Mouse (Mus musculus) MEL (cell line): ENCODE measurements around the gene Cd59a. TPM values are rescaled to one million over a fixed set of nuclear protein-coding genes. Genes with fewer than 3 reads are reported as not detected.
"Not testable (repeated sequence)": the region's sequence is repeated elsewhere in the genome, so short reads cannot be mapped to it uniquely, and the experiment has no call there.

Source experiments
- DNase-seq: peaks from one replicate; pipeline ENCODE4 v3.0.0; 2011; ENCODE audit warnings: low read depth, low spot score
- H3K27ac ChIP-seq: 2 replicates; pipeline ENCODE4 v1.5.1; 2012; ENCODE audit warnings: low read depth, mild to moderate bottlenecking, control low read depth, low read length, moderate library complexity; ENCODE audit not compliant: control insufficient read depth
- H3K27me3 ChIP-seq, 2 experiments: fragments of 150-350 bp in 1 of 2; sonication (generic) in 1 of 2; 2 replicates each; pipeline ENCODE4 v1.6.1; 2012; ENCODE audit warnings: low read length in 2 of 2, mild to moderate bottlenecking in 2 of 2, improper control_type of control experiment in 1 of 2, moderate library complexity in 1 of 2; ENCODE audit not compliant: insufficient read depth in 2 of 2, control insufficient read depth in 1 of 2
- H3K36me3 ChIP-seq, 2 experiments: 2 replicates each; pipeline ENCODE4 v1.6.1; 2012 to 2014; ENCODE audit warnings: low read length in 2 of 2, improper control_type of control experiment in 1 of 2, inconsistent platforms in 1 of 2, mild to moderate bottlenecking in 1 of 2; ENCODE audit not compliant: insufficient read depth in 2 of 2, control insufficient read depth in 1 of 2
- H3K4me1 ChIP-seq, 2 experiments: fragments of 150-350 bp in 1 of 2; sonication (generic) in 1 of 2; 2 replicates each; pipeline ENCODE4 v1.6.1; 2012; ENCODE audit warnings: low read length in 2 of 2, improper control_type of control experiment in 1 of 2, mild to moderate bottlenecking in 1 of 2; ENCODE audit not compliant: insufficient read depth in 2 of 2, control insufficient read depth in 1 of 2
- H3K4me3 ChIP-seq, 2 experiments: fragments of 150-350 bp in 1 of 2; sonication (generic) in 1 of 2; 2 replicates each; pipeline ENCODE4 v1.5.1; 2012; ENCODE audit warnings: low read depth in 2 of 2, low read length in 2 of 2, mild to moderate bottlenecking in 2 of 2, moderate library complexity in 2 of 2, control low read depth in 1 of 2, improper control_type of control experiment in 1 of 2; ENCODE audit not compliant: control insufficient read depth in 1 of 2, insufficient read depth in 1 of 2
- H3K79me2 ChIP-seq: 2 replicates; pipeline ENCODE4 v1.6.1; 2012; ENCODE audit warnings: mild to moderate bottlenecking, low read length, moderate library complexity; ENCODE audit not compliant: control insufficient read depth, poor library complexity, insufficient read depth
- H3K9ac ChIP-seq: 2 replicates; pipeline ENCODE4 v1.6.1; 2012; ENCODE audit warnings: low read depth, mild to moderate bottlenecking, control low read depth, low read length, moderate library complexity; ENCODE audit not compliant: control insufficient read depth, poor library complexity, severe bottlenecking
- H3K9me3 ChIP-seq: fragments of 150-350 bp; sonication (generic); replicated peaks from 2 replicates; pipeline ENCODE4 v1.6.1; 2012; ENCODE audit warnings: mild to moderate bottlenecking, low read length, improper control_type of control experiment, moderate library complexity; ENCODE audit not compliant: insufficient read depth
- CHD1 ChIP-seq: IDR thresholded peaks from 2 replicates; pipeline ENCODE4 v1.6.1; 2012; ENCODE audit warnings: low read depth, mild to moderate bottlenecking, inconsistent platforms, low read length, improper control_type of control experiment
- EP300 ChIP-seq, 2 experiments: IDR thresholded peaks; 2 replicates each; pipeline ENCODE4 v1.6.1; 2011; ENCODE audit warnings: improper control_type of control experiment in 2 of 2, low read length in 2 of 2, low read depth in 1 of 2, mild to moderate bottlenecking in 1 of 2
- ETS1 ChIP-seq: IDR thresholded peaks from 2 replicates; pipeline ENCODE4 v1.6.1; 2012; ENCODE audit warnings: low read depth, mild to moderate bottlenecking, inconsistent platforms, low read length, improper control_type of control experiment, moderate library complexity
- GABPA ChIP-seq: IDR thresholded peaks from 2 replicates; pipeline ENCODE4 v1.6.1; 2012; ENCODE audit warnings: low read depth, mild to moderate bottlenecking, inconsistent platforms, low read length, improper control_type of control experiment, moderate library complexity
- GATA1 ChIP-seq: IDR thresholded peaks from 2 replicates; pipeline ENCODE4 v1.6.1; 2011; ENCODE audit warnings: low read depth, low read length, improper control_type of control experiment
- HCFC1 ChIP-seq: IDR thresholded peaks from 2 replicates; pipeline ENCODE4 v1.6.1; 2012; ENCODE audit warnings: low read depth, mild to moderate bottlenecking, inconsistent platforms, low read length, improper control_type of control experiment, moderate library complexity
- JUND ChIP-seq: IDR thresholded peaks from 2 replicates; pipeline ENCODE4 v1.6.1; 2011; ENCODE audit warnings: low read depth, mild to moderate bottlenecking, improper control_type of control experiment, low read length
- MAFK ChIP-seq: IDR thresholded peaks from 2 replicates; pipeline ENCODE4 v1.6.1; 2011; ENCODE audit warnings: low read depth, mild to moderate bottlenecking, low read length, improper control_type of control experiment, borderline replicate concordance
- MAX ChIP-seq: IDR thresholded peaks from 2 replicates; pipeline ENCODE4 v1.6.1; 2011; ENCODE audit warnings: low read length, improper control_type of control experiment
- MYB ChIP-seq: IDR thresholded peaks from 2 replicates; pipeline ENCODE4 v1.6.1; 2011; ENCODE audit warnings: mild to moderate bottlenecking, low read depth, low read length, improper control_type of control experiment
- MYC ChIP-seq: IDR thresholded peaks from 2 replicates; pipeline ENCODE4 v1.6.1; 2011; ENCODE audit warnings: low read depth, mild to moderate bottlenecking, low read length, improper control_type of control experiment, moderate library complexity
- NRF1 ChIP-seq: IDR thresholded peaks from 2 replicates; pipeline ENCODE4 v1.6.1; 2014; ENCODE audit warnings: low read depth, mild to moderate bottlenecking, inconsistent platforms, low read length, improper control_type of control experiment, moderate library complexity; ENCODE audit not compliant: poor library complexity, insufficient read depth, severe bottlenecking
- RAD21 ChIP-seq: IDR thresholded peaks from 2 replicates; pipeline ENCODE4 v1.6.1; 2011; ENCODE audit warnings: mild to moderate bottlenecking, low read depth, low read length, improper control_type of control experiment
- RCOR1 ChIP-seq: IDR thresholded peaks from 2 replicates; pipeline ENCODE4 v1.6.1; 2012; ENCODE audit warnings: low read depth, mild to moderate bottlenecking, inconsistent platforms, low read length, improper control_type of control experiment
- SIN3A ChIP-seq: IDR thresholded peaks from 2 replicates; pipeline ENCODE4 v1.6.1; 2012; ENCODE audit warnings: low read length, improper control_type of control experiment, inconsistent platforms
- TAL1 ChIP-seq: IDR thresholded peaks from 2 replicates; pipeline ENCODE4 v1.6.1; 2012; ENCODE audit warnings: mild to moderate bottlenecking, inconsistent platforms, low read length, moderate library complexity, mixed read lengths
- TBP ChIP-seq: IDR thresholded peaks from 2 replicates; pipeline ENCODE4 v1.8.0; 2011; ENCODE audit warnings: low read depth, low read length, improper control_type of control experiment
- TCF12 ChIP-seq: IDR thresholded peaks from 2 replicates; pipeline ENCODE4 v1.6.1; 2014; ENCODE audit warnings: low read depth, mild to moderate bottlenecking, inconsistent platforms, low read length, improper control_type of control experiment, moderate library complexity
- ZKSCAN1 ChIP-seq: IDR thresholded peaks from 2 replicates; pipeline ENCODE4 v1.6.1; 2012; ENCODE audit warnings: low read depth, mild to moderate bottlenecking, inconsistent platforms, low read length, improper control_type of control experiment, moderate library complexity
- ZMIZ1 ChIP-seq: IDR thresholded peaks from 2 replicates; pipeline ENCODE4 v1.6.1; 2012; ENCODE audit warnings: low read depth, mild to moderate bottlenecking, inconsistent platforms, low read length, improper control_type of control experiment, moderate library complexity
- ZNF384 ChIP-seq: IDR thresholded peaks from 2 replicates; pipeline ENCODE4 v1.6.1; 2012; ENCODE audit warnings: low read depth, mild to moderate bottlenecking, inconsistent platforms, low read length, improper control_type of control experiment
- polyA plus RNA-seq, 2 experiments: library from polyadenylated mRNA; stranded (reverse) in 1 of 2; unstranded in 1 of 2; fragments of >175 nt in 1 of 2; fragments of >200 nt in 1 of 2; gene quantifications; 2 replicates each; pipeline versions ENCODE4 v1.2.1 to v1.2.4; 2012; ENCODE audit warnings: low replicate concordance in 2 of 2, low read depth in 1 of 2; ENCODE audit not compliant: insufficient read length in 2 of 2, insufficient read depth in 1 of 2, missing spikeins in 1 of 2
- total RNA-seq: library from RNA; depleted of rRNA; stranded (reverse); fragments of 300-350 nt; gene quantifications from 2 replicates; pipeline ENCODE4 v1.2.3, GENCODE M21; 2012

Cd59a gene
- total and polyA plus RNA-seq, 3 experiments, result 0.08 to 0.96 TPM; not detected in 1

DNA sequence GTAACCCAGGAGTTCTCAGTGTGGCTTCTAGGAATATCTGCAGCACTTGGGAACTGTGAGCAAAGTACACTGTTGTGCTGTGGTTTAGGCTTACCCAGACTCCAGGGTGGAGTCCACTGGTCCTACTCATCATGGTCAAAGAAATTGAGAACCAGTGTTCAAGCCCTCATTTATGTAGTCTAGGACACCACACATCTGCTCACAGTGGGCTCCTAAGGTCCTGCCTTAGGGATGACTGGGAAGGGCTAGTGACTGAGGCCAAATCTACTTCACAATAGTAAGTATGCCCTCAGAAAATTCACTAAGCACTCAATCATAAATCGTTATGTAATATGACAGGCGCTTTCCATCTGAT, 3.6 kb downstream of the Cd59a start:
- H3K27ac ChIP-seq, result peak overlapping the region; percentile 1; the same call in 1 of the 2 replicates
- H3K9ac ChIP-seq, result no peak overlapping the region
- H3K4me3 ChIP-seq, result no peak overlapping the region
- no peaks in the 10 kb centered on the region for H3K9me3 ChIP-seq
- TF ChIP-seq NRF1 (no peak), MAFK (no peak)
- H3K36me3 ChIP-seq, result peaks cover 0 to 27% of the 10 kb centered on the region in 2 experiments; a peak in 2 of 4 replicates
- no peak for DNase-seq
- H3K27me3 ChIP-seq, result no peaks in the 10 kb centered on the region
- peaks cover 22 to 32% of the 10 kb centered on the region in 2 experiments for H3K4me1 ChIP-seq
- no peaks in the 10 kb centered on the region for H3K79me2 ChIP-seq

GRCm38 (mm10) chr2:104099946-104100345, 4.3 kb downstream of the Cd59a start:
- TF ChIP-seq EP300 (IDR thresholded peaks at IDR 0.05; ENCODE audit: low read depth in 1 of 2, low read length in 2 of 2) (peak; percentile 45 to 59; a peak in 3 of 4 replicates), GATA1 (peak; percentile 49), TAL1 (peak; percentile 13; the same call in 1 of the 2 replicates), RCOR1 (peak; percentile 72), ETS1 (0 out of 2 replicates have a peak, but pooled peaks have one; percentile 18), TCF12 (peak; percentile 46; the same call in 1 of the 2 replicates), JUND (no peak), ZMIZ1 (no peak), MYB (no peak)
- peak; percentile 51 for DNase-seq
- Histone ChIP-seq H3K4me3 (no peak overlapping the region), H3K9me3 (no peaks in the 10 kb centered on the region), H3K79me2 (no peaks in the 10 kb centered on the region), H3K27me3 (no peaks in the 10 kb centered on the region), H3K9ac (no peak overlapping the region), H3K4me1 (peaks cover 22 to 39% of the 10 kb centered on the region in 2 experiments), H3K36me3 (peaks cover 0 to 30% of the 10 kb centered on the region in 2 experiments; a peak in 2 of 4 replicates), H3K27ac (no peak overlapping the region; the same call in 1 of the 2 replicates)

DNA sequence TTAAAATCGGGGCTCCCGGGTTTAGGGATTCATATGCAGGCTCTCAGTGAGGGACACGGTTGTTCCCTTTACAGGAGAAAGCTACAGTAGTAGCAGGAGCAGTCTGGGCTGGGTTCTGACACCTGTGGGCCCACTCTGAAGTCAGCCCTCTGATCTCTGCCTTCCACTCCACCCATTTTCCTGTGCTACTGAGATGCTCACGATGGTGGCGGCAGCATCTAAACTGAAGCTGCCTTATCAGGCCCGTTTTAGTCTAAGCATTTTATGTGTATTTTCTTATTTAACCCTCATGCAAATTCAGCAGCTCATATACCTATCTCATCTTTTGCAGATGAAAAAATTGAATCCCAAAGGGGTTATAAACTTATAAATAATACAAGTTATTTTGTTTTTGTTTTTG, 9.2 kb downstream of the Cd59a start:
- peaks cover 0 to 14% of the 10 kb centered on the region in 2 experiments; a peak in 2 of 4 replicates for H3K36me3 ChIP-seq
- H3K4me1 ChIP-seq, result peaks cover 6 to 22% of the 10 kb centered on the region in 2 experiments
- no peak overlapping the region for H3K4me3 ChIP-seq
- no peaks in the 10 kb centered on the region for H3K9me3 ChIP-seq
- peak; percentile 63; the same call in 1 of the 2 replicates for TF ChIP-seq GATA1
- no peak for TF ChIP-seq MAX
- TF ChIP-seq TCF12, result peak; percentile 70; the same call in 1 of the 2 replicates
- no peak for TF ChIP-seq ZMIZ1
- TF ChIP-seq HCFC1, result no peak
- TF ChIP-seq MYC, result no peak
- peak; percentile 34; the same call in 1 of the 2 replicates for TF ChIP-seq TAL1
- peak; percentile 35 to 62; a peak in 1 of 4 replicates for TF ChIP-seq EP300 (IDR thresholded peaks at IDR 0.05; ENCODE audit: low read depth in 1 of 2, low read length in 2 of 2)
- TF ChIP-seq CHD1, result no peak
- peak; percentile 57 for TF ChIP-seq RCOR1
- peak; percentile 41; the same call in 1 of the 2 replicates for TF ChIP-seq ETS1
- TF ChIP-seq RAD21, result no peak
- no peak for TF ChIP-seq ZNF384
- no peak for TF ChIP-seq GABPA
- no peak for TF ChIP-seq ZKSCAN1
- TF ChIP-seq TBP, result no peak
- TF ChIP-seq SIN3A, result peak; percentile 26; the same call in 1 of the 2 replicates
- TF ChIP-seq, all 39 proteins: peak for 7
- H3K27ac ChIP-seq, result no peak overlapping the region
- DNase-seq, result peak; percentile 46
- no peaks in the 10 kb centered on the region for H3K27me3 ChIP-seq
- H3K79me2 ChIP-seq, result no peaks in the 10 kb centered on the region
- H3K9ac ChIP-seq, result no peak overlapping the region

DNA sequence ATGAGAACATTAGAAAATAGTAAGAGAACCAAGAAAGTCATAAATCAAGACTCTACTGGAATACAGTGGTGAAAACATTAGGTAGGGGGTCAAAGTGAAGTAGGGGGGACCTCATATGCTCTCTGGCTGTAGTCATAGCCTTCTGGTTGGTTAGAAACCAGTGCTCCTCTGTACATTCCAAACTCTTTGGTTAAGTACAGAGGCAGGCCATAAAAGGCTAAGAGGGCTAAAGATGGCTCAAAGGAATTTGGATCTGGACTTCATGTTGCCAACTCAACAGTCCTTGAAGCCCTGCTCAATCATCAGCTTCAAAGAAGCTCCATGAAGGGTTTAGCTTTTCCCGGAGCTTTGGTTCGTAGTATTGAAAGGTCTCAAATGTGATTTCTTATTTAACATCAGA, 13.4 kb downstream of the Cd59a start:
- H3K27ac ChIP-seq, H3K9ac ChIP-seq, H3K79me2 ChIP-seq, H3K4me3 ChIP-seq, H3K27me3 ChIP-seq, H3K9me3 ChIP-seq, H3K36me3 ChIP-seq, DNase-seq: not testable (repeated sequence)
- peaks cover 0 to 22% of the 10 kb centered on the region in 2 experiments for H3K4me1 ChIP-seq
